Mouse (Mus musculus) thymus, adult 18-20 months (tissue): ENCODE data around the gene Olfr314.
A peak's percentile ranks its signal among the peaks of the same experiment; 100 is the strongest.
"Not testable (repeated sequence)": the region's sequence is repeated elsewhere in the genome, so short reads cannot be mapped to it uniquely, and the experiment has no call there.

Experiments
- DNase-seq, 2 experiments: peaks; one replicate each; pipeline ENCODE4 v3.0.0; 2022; ENCODE audit warnings: mixed read lengths in 2 of 2

Gene Olfr314

DNA sequence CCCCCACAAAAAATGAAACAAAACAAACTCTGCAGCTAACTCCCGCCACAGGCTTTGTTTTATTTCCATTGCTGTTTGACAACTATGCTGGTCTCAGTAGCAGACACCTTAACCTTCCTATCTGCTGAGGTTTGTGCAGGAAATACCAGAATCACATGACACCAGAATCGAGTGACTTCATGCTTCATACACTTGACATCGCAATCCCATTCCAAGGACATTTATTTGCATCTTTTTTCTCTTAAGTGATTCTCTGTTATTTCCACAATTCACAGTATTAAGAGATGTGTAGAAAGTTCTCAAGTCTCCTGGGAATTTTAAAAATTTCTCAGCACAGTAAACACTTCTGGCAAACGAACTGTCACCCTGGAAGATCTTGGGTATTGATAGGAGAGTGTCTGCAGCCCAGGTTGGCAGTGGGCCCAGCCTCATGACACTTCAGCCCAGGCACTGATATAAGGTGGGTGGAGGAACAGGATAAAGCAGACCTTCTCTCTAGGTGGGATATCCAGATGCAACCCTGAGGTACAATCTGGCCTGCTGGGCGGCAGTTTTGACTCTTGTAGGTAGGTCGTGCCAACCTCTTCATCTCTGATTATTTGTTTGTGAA, at the start of gene Olfr314:
TSS of gene Olfr314 (plus strand) at position 473 of the 610 bp plus-strand sequence.
- DNase-seq, result no peak

DNA sequence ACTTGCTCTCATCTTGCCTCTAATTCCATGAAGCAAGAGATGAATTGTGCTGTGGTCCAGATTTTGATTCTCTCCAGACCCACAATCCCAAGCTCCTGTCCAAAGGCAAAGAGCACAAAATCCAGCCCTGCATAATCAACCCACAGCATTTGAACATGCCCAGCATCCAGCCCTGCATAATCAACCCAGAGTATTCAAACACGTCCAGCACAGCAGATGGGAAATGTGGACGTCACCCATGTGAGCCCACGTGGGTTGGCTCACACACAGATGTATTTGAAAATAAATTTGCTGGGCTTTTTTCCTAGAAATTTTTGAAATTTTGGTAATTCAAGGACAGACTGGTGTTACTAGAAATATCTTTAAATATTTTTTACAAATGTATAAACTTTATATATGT, 49.4 kb upstream of the Olfr314 start:
- DNase-seq, result no peak

DNA sequence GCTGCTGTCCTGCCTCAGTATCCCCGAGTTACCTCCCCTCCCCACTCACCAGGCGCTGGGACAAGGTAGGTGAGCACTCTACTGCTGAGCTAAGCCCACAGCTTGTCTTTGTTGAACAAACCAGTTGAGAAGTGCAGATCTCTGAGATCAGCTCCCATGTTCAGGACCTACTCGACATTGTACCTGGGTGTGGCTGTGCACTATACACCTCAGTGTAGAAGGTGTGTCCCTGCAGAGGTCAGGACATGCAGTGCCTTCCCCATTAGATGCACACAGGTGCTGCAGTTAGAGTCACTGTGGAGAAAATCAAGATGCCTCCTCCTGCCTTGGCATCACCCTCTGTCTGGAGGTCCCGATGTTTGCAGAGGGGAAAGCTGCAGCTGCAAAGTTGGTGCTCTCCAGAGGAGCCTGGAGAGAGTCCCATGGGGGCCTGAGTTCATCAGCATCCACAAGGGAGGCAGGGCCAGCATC, 43.9 kb upstream of the Olfr314 start, which contains the start of gene Olfr317:
TSS of gene Olfr317 (minus strand) at position 421 of the 471 bp plus-strand sequence.
- no peak for DNase-seq

DNA sequence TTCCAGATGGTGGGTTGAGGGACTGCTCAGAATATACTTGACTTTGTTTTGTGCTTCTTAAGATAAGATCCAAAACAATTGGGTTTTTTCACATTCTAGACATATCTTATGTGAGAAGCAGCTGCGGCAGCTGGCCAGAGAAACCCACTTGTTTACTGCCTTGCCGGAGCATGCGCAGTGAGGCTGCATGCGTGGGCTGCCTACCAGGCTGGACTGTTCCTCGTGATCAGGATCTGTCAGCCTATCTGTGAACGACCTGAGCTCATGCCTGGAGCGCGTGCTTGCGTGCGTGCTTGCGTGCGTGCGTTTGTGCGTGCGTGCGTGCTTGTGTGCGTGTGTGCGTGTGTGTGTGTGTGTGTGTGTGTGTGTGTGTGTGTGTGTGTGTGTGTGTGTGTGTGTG, 31.7 kb upstream of the Olfr314 start:
- not testable (repeated sequence) for DNase-seq

DNA sequence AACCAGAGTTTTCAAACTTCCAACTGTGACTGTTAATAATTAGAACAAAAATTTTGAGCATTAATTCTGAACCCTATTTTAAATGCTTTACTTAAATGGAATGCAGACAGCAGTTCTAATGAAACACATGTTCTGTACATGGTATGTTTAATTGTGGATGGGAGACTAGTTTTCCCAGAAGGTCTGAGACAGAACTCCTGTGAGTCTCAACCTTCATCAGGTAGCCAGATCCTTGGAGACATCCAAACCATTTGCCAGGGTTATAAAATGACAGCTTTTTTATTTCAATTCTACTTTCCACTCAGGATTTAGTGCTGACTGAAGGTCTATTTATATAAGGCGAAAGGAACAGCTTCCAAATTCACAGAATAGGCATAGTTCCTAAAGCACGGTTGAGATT, 30.3 kb upstream of the Olfr314 start, which contains the start of gene Olfr316:
TSS of gene Olfr316 (plus strand) at position 301 of the 400 bp plus-strand sequence.
- no peak for DNase-seq

DNA sequence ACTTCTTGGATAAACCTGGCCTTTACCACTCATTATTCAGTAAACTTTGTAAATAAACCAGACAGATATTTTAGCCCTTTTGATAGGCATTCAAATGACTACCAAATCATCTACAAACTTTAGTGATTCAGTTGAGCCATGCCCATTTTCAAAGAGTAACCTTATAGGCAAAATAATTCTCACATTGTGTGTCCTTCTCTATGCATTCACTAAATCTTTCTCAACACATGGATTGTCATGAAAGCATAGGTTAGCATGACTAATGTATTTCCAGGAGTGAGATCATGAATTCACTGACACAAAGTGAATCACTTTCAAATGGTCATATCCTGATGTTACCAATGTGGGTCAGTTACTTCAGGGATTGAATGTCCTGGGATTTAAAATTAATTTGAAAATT, 9.9 kb upstream of the Olfr314 start, which contains the start of gene Olfr315:
TSS of gene Olfr315 (plus strand) at position 301 of the 400 bp plus-strand sequence.
- DNase-seq, result no peak

DNA sequence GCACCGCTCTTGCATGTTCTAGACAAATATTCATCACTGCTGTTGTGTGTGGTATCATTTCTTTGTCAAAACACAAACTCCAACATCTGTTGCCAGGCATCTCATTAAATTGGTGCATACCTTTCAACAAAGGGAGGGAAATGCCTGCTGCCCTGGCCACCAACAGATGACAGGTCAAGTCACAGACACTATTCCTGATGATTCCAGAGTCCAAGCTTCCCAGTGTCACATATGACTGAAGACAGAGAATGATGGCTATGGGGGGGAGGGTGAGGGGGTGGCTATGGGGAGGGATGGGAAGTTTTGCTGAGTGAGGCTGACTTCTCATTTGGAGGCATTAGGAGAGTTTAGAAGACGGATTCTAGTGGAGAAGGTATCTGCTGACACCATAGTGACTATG, 1.4 kb downstream of the Olfr314 start:
- no peak for DNase-seq

DNA sequence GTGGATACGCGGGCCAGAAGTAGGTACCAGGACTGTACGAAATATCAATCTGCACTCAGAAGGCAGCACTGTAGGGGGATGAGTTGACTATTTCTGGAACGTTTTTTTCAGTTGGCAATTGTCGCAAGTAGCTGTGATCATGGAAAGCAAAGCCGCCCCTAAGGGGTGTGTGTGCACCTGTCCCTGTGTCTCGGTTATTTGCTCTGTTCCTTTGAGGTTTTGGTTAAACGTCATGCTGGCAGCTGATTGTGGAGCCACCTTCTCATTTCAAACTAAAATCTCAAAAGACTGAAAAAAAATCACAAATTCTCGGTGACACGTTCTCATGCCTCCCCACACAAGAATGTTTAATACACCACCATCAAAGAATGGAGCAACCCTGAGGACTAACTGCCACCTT, 4.9 kb downstream of the Olfr314 start:
- peak; percentile 57 to 75 for DNase-seq

DNA sequence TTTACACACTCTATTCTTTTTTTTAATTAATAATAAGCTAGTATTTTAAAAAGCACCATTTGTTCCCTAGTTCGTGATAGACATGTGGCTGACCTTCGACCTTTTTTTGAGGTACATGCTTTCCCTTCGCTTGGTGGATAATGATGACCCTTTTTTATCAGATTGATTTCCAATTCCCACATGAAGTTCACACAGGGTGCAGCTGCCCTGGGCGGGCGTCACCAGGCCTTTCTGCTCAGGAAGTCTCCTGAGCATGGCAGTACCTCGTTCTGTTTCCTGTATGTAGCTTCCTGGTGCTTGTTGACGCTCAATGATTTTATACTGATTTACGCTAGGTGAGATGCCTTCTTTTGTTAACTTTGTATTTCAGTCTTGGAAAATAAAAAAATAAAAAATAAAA, 5.6 kb downstream of the Olfr314 start:
- DNase-seq, result peak; percentile 37 to 54

DNA sequence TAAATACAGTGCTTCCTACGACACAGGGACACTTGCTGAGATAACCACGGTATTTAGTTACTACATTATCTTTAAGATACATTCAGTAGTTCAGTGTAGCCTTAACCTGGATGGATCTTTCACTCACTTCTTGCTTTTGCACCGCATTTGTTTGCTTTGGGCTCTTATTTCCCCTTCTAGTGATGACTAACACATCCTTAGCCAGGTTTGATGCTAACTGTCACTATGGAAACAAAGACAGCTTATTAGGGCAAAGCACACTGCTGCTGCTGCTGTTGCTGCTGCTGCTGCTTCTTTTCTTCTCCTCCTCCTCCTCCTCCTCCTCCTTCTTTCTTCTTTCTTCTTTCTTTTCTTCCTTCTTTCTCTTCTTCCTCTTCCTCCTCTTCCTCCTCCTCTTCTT, 6.8 kb downstream of the Olfr314 start:
- DNase-seq, result no peak

DNA sequence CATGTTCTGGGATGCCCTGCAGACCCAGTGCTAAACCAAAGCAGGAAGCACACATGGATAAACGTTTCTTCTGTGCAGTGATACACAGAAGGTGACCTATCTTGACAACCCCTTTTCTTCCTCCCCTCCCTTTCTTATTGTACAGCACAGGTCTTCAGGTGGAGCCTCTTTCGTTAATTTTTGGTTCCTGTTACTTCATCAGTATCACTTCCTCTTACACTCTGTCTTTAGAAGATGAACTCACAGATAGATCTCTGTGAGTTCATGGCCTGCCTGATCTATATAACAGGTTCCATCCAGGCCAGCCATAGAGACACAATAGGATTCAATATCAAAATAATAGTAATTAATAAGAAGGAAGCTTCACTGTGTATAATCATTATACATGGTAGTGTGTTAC, 7.3 kb downstream of the Olfr314 start:
- DNase-seq, result no peak

DNA sequence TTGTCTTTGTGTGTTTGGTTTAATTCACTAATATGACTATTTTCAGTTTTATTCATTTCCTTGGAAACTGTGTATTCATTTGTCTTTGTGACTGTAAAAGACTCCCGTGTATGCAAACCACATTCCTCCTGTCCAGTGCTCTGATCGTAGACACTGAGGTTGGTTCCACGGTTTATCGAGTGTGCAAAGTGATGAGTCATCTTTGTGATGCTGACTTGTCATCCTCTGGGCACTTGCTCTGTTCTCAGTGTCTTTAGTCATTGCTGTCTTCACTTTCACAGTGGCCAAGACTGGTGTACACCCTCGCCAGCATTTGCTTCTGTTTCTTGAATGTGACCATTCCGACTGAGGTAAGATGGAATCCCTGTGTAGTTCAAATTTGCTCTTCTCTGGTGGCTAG, 7.9 kb downstream of the Olfr314 start:
- DNase-seq, result no peak

DNA sequence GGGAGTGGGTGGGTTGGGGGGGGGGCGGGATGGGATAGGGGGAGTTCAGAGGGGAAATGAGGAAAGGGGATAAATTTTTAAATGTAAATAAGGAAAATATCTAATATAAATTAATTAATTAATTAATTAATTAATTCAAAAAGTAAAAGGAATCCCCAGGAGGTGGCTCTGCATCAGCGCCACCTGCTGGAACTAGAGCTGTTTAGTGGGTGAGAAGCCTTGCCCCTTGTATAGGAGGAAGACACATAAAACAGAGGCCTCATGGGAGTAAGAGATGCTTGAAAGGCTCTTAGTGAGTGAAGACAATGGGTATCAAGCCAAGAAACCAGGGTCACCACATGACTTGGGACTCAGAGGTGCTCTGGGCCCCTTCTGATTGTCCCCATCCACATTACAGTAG, 13.1 kb downstream of the Olfr314 start:
- no peak for DNase-seq

DNA sequence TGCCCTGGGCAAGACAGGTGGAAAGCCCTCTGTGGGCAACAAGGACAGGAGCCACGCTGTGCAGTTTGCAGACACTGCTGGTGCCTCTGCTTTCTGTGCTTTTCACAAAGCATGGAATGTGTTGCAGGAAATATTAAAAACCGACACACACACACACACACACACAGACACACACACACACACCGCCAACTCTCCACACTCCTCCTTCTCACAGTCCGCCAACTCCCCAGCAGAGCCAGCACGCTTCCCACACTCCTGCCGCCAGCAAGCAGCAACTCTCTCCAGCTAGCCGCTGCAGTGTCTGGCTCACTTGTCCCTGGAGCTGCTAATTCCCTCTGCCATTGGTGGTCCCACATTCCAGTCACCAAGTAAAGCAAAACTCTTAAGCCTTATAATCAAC, 14.1 kb downstream of the Olfr314 start:
- DNase-seq, result no peak

DNA sequence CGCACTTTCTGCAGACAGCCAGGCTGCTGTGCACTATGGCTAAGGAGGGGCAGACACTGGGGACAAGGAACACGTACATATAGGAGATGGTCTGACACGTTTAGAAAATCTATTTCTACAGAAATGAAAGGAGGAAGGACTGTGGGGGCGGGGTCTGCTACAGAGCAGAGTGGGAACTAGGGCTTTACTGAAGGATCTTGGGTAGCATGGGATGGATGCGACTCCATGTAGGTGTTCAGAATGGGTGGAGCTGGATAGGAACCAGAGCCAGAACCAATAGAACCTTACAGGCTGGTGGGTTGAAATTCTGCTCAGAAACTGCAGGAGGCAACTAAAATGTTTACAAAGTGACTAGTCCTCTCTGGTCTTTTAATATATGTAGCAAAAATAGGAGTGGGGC, 17.0 kb downstream of the Olfr314 start:
- no peak for DNase-seq

DNA sequence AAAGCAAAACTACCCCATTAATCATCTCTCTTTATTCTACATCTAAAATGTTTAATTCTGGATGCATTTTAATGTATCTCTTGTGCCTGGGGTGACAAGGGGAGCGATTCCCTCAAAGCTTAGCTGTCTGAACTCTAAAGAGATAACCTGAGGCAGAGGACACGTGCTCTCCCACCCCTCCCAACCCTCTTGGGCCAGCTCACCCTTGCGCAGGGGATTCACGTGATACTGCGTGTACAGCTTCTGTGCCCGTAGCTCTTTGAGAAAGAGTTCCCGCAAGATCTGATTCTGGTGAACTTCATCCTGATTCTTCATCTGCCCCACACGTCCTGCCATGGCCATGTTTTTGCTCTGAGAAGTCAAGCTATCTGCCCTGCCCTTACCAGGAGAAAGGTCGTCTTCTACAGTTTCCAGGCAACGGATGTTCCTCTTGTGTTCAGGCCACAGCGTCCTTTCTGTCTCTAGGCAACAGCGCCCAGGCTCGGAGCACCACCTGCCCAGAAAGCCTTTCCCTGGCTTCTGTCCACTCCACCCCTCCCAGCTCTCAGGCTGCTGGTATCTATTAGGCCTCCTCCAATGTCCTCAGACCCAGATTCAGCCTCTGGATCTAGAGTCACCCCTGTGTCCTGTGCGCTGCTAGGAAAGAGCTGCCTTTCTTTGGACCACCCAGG, 18.9 kb downstream of the Olfr314 start, which contains the start of gene Fam183b:
TSS of gene Fam183b (minus strand) at position 403 of the 671 bp plus-strand sequence.
- no peak for DNase-seq

DNA sequence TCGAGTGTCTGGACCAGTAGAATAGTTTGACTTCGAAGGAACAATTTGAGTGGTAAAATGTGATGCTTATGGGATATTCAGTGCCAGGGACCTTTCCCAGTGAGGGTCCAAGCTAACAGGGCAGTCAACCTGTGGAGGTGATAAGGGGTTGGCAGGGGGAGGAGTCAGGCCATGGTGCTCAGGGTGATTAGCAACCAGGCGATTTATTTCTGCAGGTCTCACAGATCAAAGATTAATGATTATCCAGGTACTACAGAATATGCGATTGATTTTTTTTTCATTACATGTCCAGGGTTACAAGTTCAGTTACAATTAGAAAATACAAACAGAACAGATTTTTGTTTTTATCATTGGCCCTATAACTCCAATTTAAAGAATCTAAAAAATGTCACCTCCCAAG, 21.1 kb downstream of the Olfr314 start:
- DNase-seq, result no peak

DNA sequence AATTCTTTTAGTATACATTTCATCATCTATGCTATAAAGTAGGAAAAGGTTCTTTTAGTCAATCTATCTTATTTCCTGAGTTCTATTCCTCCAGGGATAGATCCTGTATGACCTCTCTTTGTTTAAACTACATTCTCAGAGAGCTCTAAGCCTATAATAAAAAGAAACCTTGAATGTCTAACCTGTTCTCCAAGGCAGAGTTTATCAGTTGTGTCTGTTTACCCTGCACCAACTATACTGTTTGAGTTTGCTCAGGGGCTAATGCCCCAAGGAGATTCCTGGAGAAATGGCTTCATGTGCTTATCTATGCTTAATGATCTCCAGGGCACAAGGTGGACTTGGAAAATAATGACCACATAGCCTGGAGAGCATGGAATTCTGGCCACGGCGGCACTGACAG, 21.6 kb downstream of the Olfr314 start:
- no peak for DNase-seq

DNA sequence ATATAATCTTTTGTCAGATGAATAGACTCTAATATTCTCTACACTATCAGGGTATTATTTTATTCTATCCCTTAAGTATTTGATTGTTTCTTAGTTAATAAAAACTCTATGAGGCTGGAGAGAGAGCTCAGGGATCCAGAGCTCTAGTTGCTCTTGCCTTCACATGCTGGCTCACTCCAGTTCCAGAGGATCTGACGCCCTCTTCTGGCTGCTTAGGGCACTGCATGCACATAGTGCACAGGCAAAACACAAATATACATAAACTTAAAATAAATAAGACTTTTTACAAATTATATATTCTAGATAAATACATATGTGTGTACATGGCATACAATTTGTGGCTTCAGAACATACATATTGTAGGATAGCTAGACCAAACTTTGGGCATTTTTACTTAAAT, 29.2 kb downstream of the Olfr314 start:
- no peak for DNase-seq

DNA sequence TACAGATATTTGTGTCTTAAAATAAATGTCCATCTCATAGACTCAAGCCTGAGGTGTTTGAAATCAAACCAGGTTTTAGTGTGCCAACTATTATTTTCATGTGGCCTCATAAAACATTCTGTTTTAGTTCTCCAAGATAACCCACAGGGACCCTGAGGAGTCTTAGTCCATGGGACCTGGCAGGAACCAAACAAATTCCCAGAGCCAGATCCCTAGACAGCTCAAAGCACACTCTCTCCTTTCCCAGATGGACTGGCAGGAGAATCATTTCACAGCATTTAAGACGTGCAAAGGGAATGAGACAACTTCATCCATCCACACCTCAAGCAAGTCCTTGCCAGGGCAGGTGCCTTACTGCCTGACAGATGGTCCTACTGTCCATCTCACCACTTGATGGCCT, 31.9 kb downstream of the Olfr314 start, which contains the start of gene Olfr313:
TSS of gene Olfr313 (plus strand) at position 301 of the 400 bp plus-strand sequence.
- not testable (repeated sequence) for DNase-seq

DNA sequence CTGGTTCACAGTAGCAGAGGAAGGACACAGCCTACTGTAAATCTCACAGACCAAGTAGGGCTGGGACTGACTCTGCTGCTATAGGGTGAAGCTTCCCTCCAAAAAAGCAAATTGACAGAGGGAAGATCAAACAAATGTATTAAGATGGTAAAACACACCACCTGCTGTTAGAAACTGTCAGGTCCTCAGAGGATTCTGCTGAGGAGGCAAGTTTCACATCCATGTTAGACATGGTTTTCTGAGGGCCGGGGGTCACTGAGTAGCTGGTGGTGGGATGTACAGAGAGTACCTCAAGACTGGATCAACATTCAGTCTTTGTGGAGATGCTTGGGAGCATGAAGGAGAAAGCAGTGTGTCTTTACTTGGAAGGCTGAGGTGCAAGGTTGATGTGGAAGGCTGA, 32.9 kb downstream of the Olfr314 start:
- DNase-seq, result no peak

DNA sequence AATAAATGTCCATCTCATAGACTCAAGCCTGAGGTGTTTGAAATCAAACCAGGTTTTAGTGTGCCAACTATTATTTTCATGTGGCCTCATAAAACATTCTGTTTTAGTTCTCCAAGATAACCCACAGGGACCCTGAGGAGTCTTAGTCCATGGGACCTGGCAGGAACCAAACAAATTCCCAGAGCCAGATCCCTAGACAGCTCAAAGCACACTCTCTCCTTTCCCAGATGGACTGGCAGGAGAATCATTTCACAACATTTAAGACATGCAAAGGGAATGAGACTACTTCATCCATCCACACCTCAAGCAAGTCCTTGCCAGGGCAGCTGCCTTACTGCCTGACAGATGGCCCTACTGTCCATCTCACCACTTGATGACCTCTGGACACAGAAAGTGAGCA, 46.2 kb downstream of the Olfr314 start, which contains the start of gene Olfr312:
TSS of gene Olfr312 (plus strand) at position 301 of the 400 bp plus-strand sequence.
- not testable (repeated sequence) for DNase-seq

DNA sequence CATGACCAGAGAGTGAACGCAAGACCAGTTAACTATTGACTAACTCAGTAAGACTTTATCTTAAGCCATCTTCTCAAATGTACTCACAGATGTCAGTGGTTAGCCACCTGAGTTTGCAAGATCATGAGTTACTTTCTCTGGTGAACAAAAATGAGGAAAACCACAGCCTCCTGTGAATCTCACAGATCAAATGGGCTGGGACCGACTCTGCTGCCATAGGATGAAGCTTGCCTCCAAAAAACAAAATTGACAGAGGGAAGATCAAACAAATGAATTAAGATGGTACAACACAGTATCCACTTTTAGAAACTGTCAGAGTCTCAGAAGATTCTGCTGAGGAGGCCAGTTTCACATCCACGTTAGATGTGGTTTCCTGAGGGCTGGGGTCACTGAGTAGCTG, 47.0 kb downstream of the Olfr314 start:
- DNase-seq, result peak in 1 of 2 experiments; percentile 52

DNA sequence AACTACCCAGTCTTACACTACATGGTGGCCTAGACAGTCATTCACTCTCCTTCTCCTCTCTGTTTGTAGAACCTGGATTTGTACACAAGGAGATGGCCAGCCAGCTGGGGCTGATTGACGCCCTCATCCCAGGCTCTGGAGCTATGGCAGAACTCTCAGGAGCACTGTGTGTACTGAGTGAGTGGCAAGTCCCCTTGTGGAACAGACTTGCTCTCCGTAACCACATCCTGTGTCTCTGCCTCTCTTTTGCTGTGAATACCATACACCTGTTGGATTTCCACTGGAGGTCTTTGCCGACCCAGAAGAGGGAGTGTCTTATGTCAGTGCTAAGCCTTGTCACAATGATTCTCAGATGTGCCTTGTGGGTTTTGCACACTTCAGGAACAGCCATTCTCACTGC, 49.8 kb downstream of the Olfr314 start:
- peak; percentile 45 to 70 for DNase-seq
